Mouse (Mus musculus) MEL (cell line): ENCODE data around the gene Gm4450.

Source experiments
- CTCF ChIP-seq, 3 experiments: IDR thresholded peaks in 2 of 3; conservative IDR thresholded peaks in 1 of 3; 2 replicates each; pipeline ENCODE4 v1.5.1; 2011 to 2012; ENCODE audit warnings: low read length in 3 of 3, low read depth in 2 of 3, mild to moderate bottlenecking in 2 of 3, improper control_type of control experiment in 1 of 3, inconsistent platforms in 1 of 3, mixed read lengths in 1 of 3, moderate library complexity in 1 of 3; ENCODE audit not compliant: control insufficient read depth in 1 of 3, insufficient read depth in 1 of 3, poor library complexity in 1 of 3, severe bottlenecking in 1 of 3
- EP300 ChIP-seq, 2 experiments: IDR thresholded peaks; 2 replicates each; pipeline ENCODE4 v1.6.1; 2011; ENCODE audit warnings: improper control_type of control experiment in 2 of 2, low read length in 2 of 2, low read depth in 1 of 2, mild to moderate bottlenecking in 1 of 2
- MAX ChIP-seq: IDR thresholded peaks from 2 replicates; pipeline ENCODE4 v1.6.1; 2011; ENCODE audit warnings: low read length, improper control_type of control experiment
- POLR2A ChIP-seq, 2 experiments: IDR thresholded peaks; 2 replicates each; pipeline ENCODE4 v1.6.1; 2011 to 2012; ENCODE audit warnings: low read length in 2 of 2, mild to moderate bottlenecking in 2 of 2, control low read depth in 1 of 2, improper control_type of control experiment in 1 of 2, low read depth in 1 of 2, moderate library complexity in 1 of 2; ENCODE audit not compliant: control insufficient read depth in 1 of 2, insufficient read depth in 1 of 2, poor library complexity in 1 of 2
- POLR2AphosphoS2 ChIP-seq: IDR thresholded peaks from 2 replicates; pipeline ENCODE4 v1.6.1; 2011; ENCODE audit warnings: low read length, improper control_type of control experiment
- RCOR1 ChIP-seq: IDR thresholded peaks from 2 replicates; pipeline ENCODE4 v1.6.1; 2012; ENCODE audit warnings: low read depth, mild to moderate bottlenecking, inconsistent platforms, low read length, improper control_type of control experiment
- SIN3A ChIP-seq: IDR thresholded peaks from 2 replicates; pipeline ENCODE4 v1.6.1; 2012; ENCODE audit warnings: low read length, improper control_type of control experiment, inconsistent platforms
- UBTF ChIP-seq: IDR thresholded peaks from 2 replicates; pipeline ENCODE4 v1.6.1; 2012; ENCODE audit warnings: low read depth, mild to moderate bottlenecking, inconsistent platforms, low read length, improper control_type of control experiment, moderate library complexity, borderline replicate concordance; ENCODE audit not compliant: insufficient read depth

GRCm38 (mm10) chr3:98419786-98420070 lies 37.2 kb downstream of the Gm4450 start:
- no peak for TF ChIP-seq RCOR1
- TF ChIP-seq EP300 (IDR thresholded peaks at IDR 0.05; ENCODE audit: low read depth in 1 of 2, low read length in 2 of 2): no peak
- TF ChIP-seq SIN3A: no peak
- TF ChIP-seq POLR2AphosphoS2: no peak
- TF ChIP-seq CTCF (IDR thresholded peaks at IDR 0.05 in 2 of 3, conservative IDR thresholded peaks at IDR 0.05 in 1 of 3; ENCODE audit: control insufficient read depth in 1 of 3, insufficient read depth in 1 of 3, low read depth in 2 of 3, low read length in 3 of 3, poor library complexity in 1 of 3, severe bottlenecking in 1 of 3): no peak
- no peak for TF ChIP-seq POLR2A (IDR thresholded peaks at IDR 0.05; ENCODE audit: control insufficient read depth in 1 of 2, insufficient read depth in 1 of 2, low read depth in 1 of 2, low read length in 2 of 2, poor library complexity in 1 of 2)
- no peak for TF ChIP-seq UBTF
- no peak for TF ChIP-seq MAX
